Mouse (Mus musculus) midbrain, embryonic 15.5 days (tissue): ENCODE data around the gene Prickle1. TPM values are rescaled to one million over a fixed set of nuclear protein-coding genes. Genes with fewer than 3 reads are reported as not detected.

ENCODE experiments used
- ATAC-seq: fragments of 200-750 bp; cut with Nextera tagmentation; replicated peaks from 2 replicates; pipeline ENCODE4 v1.8.0; 2017; ENCODE audit warnings: moderate TSS enrichment
- H3K27ac ChIP-seq: fragments of 300-500 bp; sonication (generic); 2 replicates; pipeline ENCODE4 v1.5.1; 2015; ENCODE audit warnings: mild to moderate bottlenecking, inconsistent platforms
- H3K27me3 ChIP-seq: fragments of 300-500 bp; sonication (generic); replicated peaks from 2 replicates; pipeline ENCODE4 v1.6.1; 2015; ENCODE audit warnings: inconsistent platforms
- H3K36me3 ChIP-seq: fragments of 300-500 bp; sonication (generic); replicated peaks from 2 replicates; pipeline ENCODE4 v1.6.1; 2015; ENCODE audit warnings: inconsistent platforms
- H3K4me1 ChIP-seq: fragments of 300-500 bp; sonication (generic); 2 replicates; pipeline ENCODE4 v1.6.1; 2015; ENCODE audit warnings: inconsistent platforms
- H3K4me2 ChIP-seq: fragments of 300-500 bp; sonication (generic); 2 replicates; pipeline ENCODE4 v1.6.1; 2015; ENCODE audit warnings: inconsistent platforms, mild to moderate bottlenecking, moderate library complexity
- H3K4me3 ChIP-seq: fragments of 300-500 bp; sonication (generic); 2 replicates; pipeline ENCODE4 v1.5.1; 2015; ENCODE audit warnings: mild to moderate bottlenecking, inconsistent platforms
- H3K9ac ChIP-seq: fragments of 300-500 bp; sonication (generic); 2 replicates; pipeline ENCODE4 v1.6.1; 2015; ENCODE audit warnings: mild to moderate bottlenecking, inconsistent platforms
- H3K9me3 ChIP-seq: fragments of 300-500 bp; sonication (generic); 2 replicates; pipeline ENCODE4 v1.6.1; 2016; ENCODE audit warnings: inconsistent platforms
- WGBS: fragments of 180-500 bp; shearing (Covaris S2); methylation state at CpG from one replicate; pipeline ENCODE4 v1.1.7; 2015; ENCODE audit warnings: mixed read lengths; 5-methylcytosine and 5-hydroxymethylcytosine counted together
- polyA plus RNA-seq: library from polyadenylated mRNA; unstranded; fragments of >200 nt; fragmentation: Nextera tagmentation; extraction: Ambion mirVana; gene quantifications from 2 replicates; pipeline ENCODE4 v1.2.1, GENCODE M21; 2015

Prickle1 gene
- polyA plus RNA-seq, 1 experiment from 2014 or later, result 12.9 TPM

- H3K27ac ChIP-seq, result no peak overlapping the region
- H3K36me3 ChIP-seq, result no peaks in the 10 kb centered on the region
- no peak overlapping the region for H3K4me2 ChIP-seq
- no peaks in the 10 kb centered on the region for H3K9me3 ChIP-seq
- no peak overlapping the region for H3K4me3 ChIP-seq
- no peaks in the 10 kb centered on the region for H3K27me3 ChIP-seq
- WGBS, result 79% methylated on average over 3 of the region's 3 CpGs
- no peak overlapping the region for H3K9ac ChIP-seq
- no peaks in the 10 kb centered on the region; the same call in 1 of the 2 replicates for H3K4me1 ChIP-seq
- no peak for ATAC-seq
Measured at GRCm38 (mm10) chr15:93530703-93531032, 65.0 kb downstream of the Prickle1 start.

GRCm38 (mm10) chr15:93529831-93530702 is 65.6 kb downstream of the Prickle1 start:
- Histone ChIP-seq H3K36me3 (no peaks in the 10 kb centered on the region), H3K4me3 (no peak overlapping the region), H3K27me3 (no peaks in the 10 kb centered on the region), H3K9me3 (no peaks in the 10 kb centered on the region), H3K9ac (no peak overlapping the region), H3K4me1 (no peaks in the 10 kb centered on the region; the same call in 1 of the 2 replicates), H3K27ac (no peak overlapping the region), H3K4me2 (no peak overlapping the region)
- no peak for ATAC-seq
- 63% methylated on average over 12 of the region's 12 CpGs for WGBS

GRCm38 (mm10) chr15:93525305-93525917 is 70.3 kb downstream of the Prickle1 start:
- Histone ChIP-seq H3K4me3 (no peak overlapping the region), H3K4me2 (no peak overlapping the region), H3K27ac (no peak overlapping the region), H3K9ac (no peak overlapping the region), H3K9me3 (no peaks in the 10 kb centered on the region), H3K36me3 (no peaks in the 10 kb centered on the region), H3K4me1 (peaks cover 2% of the 10 kb centered on the region; the same call in 1 of the 2 replicates), H3K27me3 (peaks cover 15% of the 10 kb centered on the region)
- 87% methylated on average over 5 of the region's 5 CpGs for WGBS
- ATAC-seq, result no peak

- Histone ChIP-seq H3K9ac (no peak overlapping the region), H3K27me3 (peaks cover 24% of the 10 kb centered on the region), H3K4me3 (no peak overlapping the region), H3K9me3 (no peaks in the 10 kb centered on the region), H3K36me3 (no peaks in the 10 kb centered on the region), H3K4me2 (no peak overlapping the region), H3K27ac (no peak overlapping the region), H3K4me1 (peaks cover 32% of the 10 kb centered on the region)
- WGBS, result 56% methylated on average over 3 of the region's 3 CpGs
- no peak for ATAC-seq
Measured at GRCm38 (mm10) chr15:93521787-93522180, 73.9 kb downstream of the Prickle1 start.

GRCm38 (mm10) chr15:93521088-93521786 is 74.5 kb downstream of the Prickle1 start:
- peaks cover 24% of the 10 kb centered on the region for H3K27me3 ChIP-seq
- WGBS, result 36% methylated on average over 11 of the region's 11 CpGs

GRCm38 (mm10) chr15:93519836-93520826 is 75.6 kb downstream of the Prickle1 start:
- 11% methylated on average over 17 of the region's 17 CpGs for WGBS
- H3K27ac ChIP-seq, result peak overlapping the region; percentile 33

More at GRCm38 (mm10) chr15:93521088-93521786, 74.5 kb downstream of the Prickle1 start:
- H3K9ac ChIP-seq, result no peak overlapping the region
- no peaks in the 10 kb centered on the region for H3K9me3 ChIP-seq
- no peak for ATAC-seq
- no peak overlapping the region for H3K4me3 ChIP-seq
- H3K4me2 ChIP-seq, result no peak overlapping the region
- H3K4me1 ChIP-seq, result peaks cover 32% of the 10 kb centered on the region
- H3K36me3 ChIP-seq, result no peaks in the 10 kb centered on the region
- H3K27ac ChIP-seq, result no peak overlapping the region

GRCm38 (mm10) chr15:93518941-93519835 is 76.5 kb downstream of the Prickle1 start:
- Histone ChIP-seq H3K4me1 (peaks cover 32% of the 10 kb centered on the region), H3K9me3 (no peaks in the 10 kb centered on the region), H3K4me3 (peak overlapping the region; percentile 83), H3K36me3 (no peaks in the 10 kb centered on the region), H3K9ac (peak overlapping the region; percentile 61), H3K27me3 (peaks cover 32% of the 10 kb centered on the region), H3K27ac (peak overlapping the region; percentile 33), H3K4me2 (peak overlapping the region; percentile 98)
- under 1% methylated on average over 82 of the region's 85 CpGs for WGBS
- ATAC-seq, result peak; percentile 92

More at GRCm38 (mm10) chr15:93519836-93520826, 75.6 kb downstream of the Prickle1 start:
- Histone ChIP-seq H3K9me3 (no peaks in the 10 kb centered on the region), H3K4me1 (peaks cover 32% of the 10 kb centered on the region), H3K4me2 (peak overlapping the region; percentile 98), H3K9ac (peak overlapping the region; percentile 61; the same call in 1 of the 2 replicates), H3K36me3 (no peaks in the 10 kb centered on the region), H3K27me3 (peaks cover 29% of the 10 kb centered on the region), H3K4me3 (peak overlapping the region; percentile 83)
- no peak for ATAC-seq

- peak overlapping the region; percentile 98 for H3K4me2 ChIP-seq
- peak overlapping the region; percentile 33; the same call in 1 of the 2 replicates for H3K27ac ChIP-seq
- H3K9me3 ChIP-seq, result no peaks in the 10 kb centered on the region
- no peak for ATAC-seq
- H3K4me3 ChIP-seq, result peak overlapping the region; percentile 83
- peaks cover 36% of the 10 kb centered on the region for H3K27me3 ChIP-seq
- peak overlapping the region; percentile 61 for H3K9ac ChIP-seq
- peaks cover 38% of the 10 kb centered on the region for H3K4me1 ChIP-seq
- WGBS, result 4% methylated on average over 23 of the region's 23 CpGs
- H3K36me3 ChIP-seq, result no peaks in the 10 kb centered on the region
Measured at GRCm38 (mm10) chr15:93518143-93518902, 77.4 kb downstream of the Prickle1 start.

- H3K27ac ChIP-seq, result no peak overlapping the region
- no peak overlapping the region for H3K4me2 ChIP-seq
- peaks cover 40% of the 10 kb centered on the region for H3K4me1 ChIP-seq
- H3K36me3 ChIP-seq, result no peaks in the 10 kb centered on the region
- WGBS, result 72% methylated on average over 11 of the region's 11 CpGs
- H3K27me3 ChIP-seq, result peaks cover 28% of the 10 kb centered on the region
- H3K9me3 ChIP-seq, result no peaks in the 10 kb centered on the region
- no peak for ATAC-seq
- no peak overlapping the region for H3K4me3 ChIP-seq
- H3K9ac ChIP-seq, result no peak overlapping the region
Measured at GRCm38 (mm10) chr15:93517022-93517565, 78.6 kb downstream of the Prickle1 start.

GRCm38 (mm10) chr15:93515316-93515715 is 80.4 kb downstream of the Prickle1 start:
- no peak overlapping the region for H3K4me2 ChIP-seq
- no peak for ATAC-seq
- no peak overlapping the region for H3K9ac ChIP-seq
- peaks cover 21% of the 10 kb centered on the region for H3K27me3 ChIP-seq
- no peak overlapping the region for H3K4me3 ChIP-seq
- WGBS, result 75% methylated on average over 9 of the region's 9 CpGs
- no peak overlapping the region for H3K27ac ChIP-seq
- H3K9me3 ChIP-seq, result no peaks in the 10 kb centered on the region
- no peaks in the 10 kb centered on the region for H3K36me3 ChIP-seq
- H3K4me1 ChIP-seq, result peaks cover 45% of the 10 kb centered on the region
